Mouse (Mus musculus) central nervous system, embryonic 11.5 days (tissue): ENCODE measurements around the gene Zmynd11. TPM values are rescaled to one million over a fixed set of nuclear protein-coding genes. Genes with fewer than 3 reads are reported as not detected.

Experiments used
- polyA plus RNA-seq: library from polyadenylated mRNA; depleted of rRNA; stranded (reverse); fragments of >200 nt; gene quantifications from 2 replicates; pipeline ENCODE4 v1.2.3, GENCODE M21; 2012; rRNA removed

Gene Zmynd11
- polyA plus RNA-seq: 186 and 217 TPM in 2 replicates

DNA sequence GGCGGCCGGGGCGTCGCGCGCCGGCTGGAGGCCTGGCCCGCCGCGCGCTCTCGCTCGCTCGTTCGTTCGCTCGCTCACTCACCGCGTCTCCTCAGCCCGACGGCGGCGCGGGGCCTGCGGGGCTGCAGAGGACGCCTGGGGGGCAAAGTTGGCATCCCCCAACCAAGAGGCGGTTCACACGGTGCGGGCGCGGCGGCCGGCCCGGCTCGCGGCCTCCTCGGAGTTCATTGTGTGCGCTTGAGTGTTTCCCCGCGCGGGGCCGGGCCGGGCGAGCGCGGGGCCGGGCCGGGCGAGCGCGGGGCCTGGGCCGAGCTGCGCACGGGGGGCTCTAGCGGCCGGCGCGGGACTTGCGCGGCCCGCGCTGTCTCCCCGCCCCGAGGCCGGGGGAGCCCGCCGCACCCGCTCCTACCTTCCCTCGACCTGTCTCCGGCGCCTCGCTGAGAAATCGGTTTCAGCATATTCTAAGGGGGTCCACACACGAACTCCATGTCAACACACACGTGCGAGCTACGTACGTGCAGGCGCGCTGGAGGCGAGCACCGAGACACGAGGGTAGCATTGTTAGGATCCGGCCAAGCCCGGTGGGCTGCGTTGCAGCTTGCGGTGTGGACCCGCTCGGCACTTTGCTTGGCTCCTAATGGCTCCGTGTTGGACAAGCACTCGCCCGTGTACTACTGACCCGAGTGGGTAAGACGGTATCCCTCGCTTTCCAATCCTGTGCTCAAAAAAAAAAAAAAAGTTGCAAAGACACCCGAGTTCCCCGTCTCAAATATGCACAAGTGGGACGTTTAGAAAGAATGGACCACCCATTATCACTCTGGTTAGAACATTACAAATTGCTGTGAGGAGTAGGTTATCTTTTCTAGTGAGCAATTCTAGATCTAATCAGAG lies at the start of gene Zmynd11:
Zmynd11 (minus strand) TSS at position 685 of the 891 bp plus-strand sequence.

